Comparison of ENCODE assay signal across 8 mouse cellular contexts in genomic region chr5:43235997-43236396, GRCm38 (mm10). TPM values are rescaled to one million over a fixed set of nuclear protein-coding genes. Genes with fewer than 3 reads are reported as not detected.
DNase-seq lines count a peak whose midpoint lies in the region; ATAC-seq lines count a peak whose summit lies in the region.

No protein-coding gene starts in this region.

- peaks cover 3% of the 10 kb centered on the region; the same call in 1 of the 2 replicates for H3K4me1 ChIP-seq in kidney, embryonic 16.5 days (ENCODE audit: insufficient read depth, low read length)
- peaks cover 13% of the 10 kb centered on the region for H3K4me1 ChIP-seq in embryonic facial prominence, embryonic 10.5 days
- H3K4me1 ChIP-seq in hindbrain, embryonic 16.5 days (ENCODE audit: control insufficient read depth, insufficient read depth, low read depth, low read length) = peaks cover 16% of the 10 kb centered on the region
- peaks cover 19% of the 10 kb centered on the region; the same call in 1 of the 2 replicates for H3K4me1 ChIP-seq in midbrain, embryonic 14.5 days (ENCODE audit: control insufficient read depth, insufficient read depth, low read length)

- no peak for DNase-seq in kidney, postnatal 4 days
- DNase-seq in embryonic facial prominence, embryonic 10.5 days (ENCODE audit: low spot score) = no peak
- peak; percentile 31 for DNase-seq in midbrain, embryonic 14.5 days
- no peak for DNase-seq in ovary, adult 18-20 months (ENCODE audit: low spot score)
- DNase-seq in adrenal gland, postnatal 36 days = no peak
- DNase-seq in embryo, embryonic 9.5 days (ENCODE audit: extremely low spot score) = no peak

- peaks cover 12% of the 10 kb centered on the region for H3K27me3 ChIP-seq in kidney, embryonic 16.5 days (ENCODE audit: insufficient read depth, low read length)
- peaks cover 34% of the 10 kb centered on the region for H3K27me3 ChIP-seq in embryonic facial prominence, embryonic 10.5 days (replicated peaks; ENCODE audit: low read depth, poor library complexity, severe bottlenecking)
- no peaks in the 10 kb centered on the region for H3K27me3 ChIP-seq in hindbrain, embryonic 16.5 days (replicated peaks; ENCODE audit: control insufficient read depth, insufficient read depth, low read length)
- H3K27me3 ChIP-seq in midbrain, embryonic 14.5 days (ENCODE audit: control insufficient read depth, insufficient read depth, low read length) = no peaks in the 10 kb centered on the region

- ATAC-seq in kidney, embryonic 16.5 days (ENCODE audit: low FRiP score, low TSS enrichment) = no peak
- no peak for ATAC-seq in hindbrain, embryonic 16.5 days
- ATAC-seq in midbrain, embryonic 14.5 days (ENCODE audit: low FRiP score, low TSS enrichment) = no peak

- H3K27ac ChIP-seq in kidney, embryonic 16.5 days (ENCODE audit: low read length) = no peak overlapping the region
- no peak overlapping the region for H3K27ac ChIP-seq in embryonic facial prominence, embryonic 10.5 days (replicated peaks)
- H3K27ac ChIP-seq in hindbrain, embryonic 16.5 days (ENCODE audit: low read depth, low read length) = peak overlapping the region; percentile 63; the same call in 1 of the 2 replicates
- peak overlapping the region; percentile 100; the same call in 1 of the 2 replicates for H3K27ac ChIP-seq in midbrain, embryonic 14.5 days (replicated peaks; ENCODE audit: low read depth, low read length)

- no peak overlapping the region for H3K9ac ChIP-seq in kidney, embryonic 16.5 days (replicated peaks; ENCODE audit: low read length)
- H3K9ac ChIP-seq in hindbrain, embryonic 16.5 days (ENCODE audit: low read depth, low read length) = peak overlapping the region; percentile 65
- H3K9ac ChIP-seq in midbrain, embryonic 14.5 days (replicated peaks; ENCODE audit: low read length) = peak overlapping the region; percentile 99

- H3K9me3 ChIP-seq in kidney, embryonic 16.5 days (ENCODE audit: low read length) = no peaks in the 10 kb centered on the region
- no peaks in the 10 kb centered on the region for H3K9me3 ChIP-seq in embryonic facial prominence, embryonic 10.5 days
- H3K9me3 ChIP-seq in hindbrain, embryonic 16.5 days (ENCODE audit: control insufficient read depth, low read length) = no peaks in the 10 kb centered on the region
- H3K9me3 ChIP-seq in midbrain, embryonic 14.5 days (ENCODE audit: control insufficient read depth, low read length) = no peaks in the 10 kb centered on the region

- WGBS in kidney, embryonic 16.5 days = 35% methylated on average over 5 of the region's 5 CpGs
- 41% methylated on average over 5 of the region's 5 CpGs for WGBS in embryonic facial prominence, embryonic 10.5 days
- WGBS in hindbrain, embryonic 16.5 days = 15% methylated on average over 5 of the region's 5 CpGs
- WGBS in midbrain, embryonic 14.5 days = 29% methylated on average over 5 of the region's 5 CpGs

- H3K36me3 ChIP-seq in kidney, embryonic 16.5 days (ENCODE audit: insufficient read depth, low read length) = no peaks in the 10 kb centered on the region
- H3K36me3 ChIP-seq in embryonic facial prominence, embryonic 10.5 days (replicated peaks) = no peaks in the 10 kb centered on the region
- no peaks in the 10 kb centered on the region for H3K36me3 ChIP-seq in hindbrain, embryonic 16.5 days (ENCODE audit: control insufficient read depth, insufficient read depth, low read length)
- H3K36me3 ChIP-seq in midbrain, embryonic 14.5 days (ENCODE audit: control insufficient read depth, insufficient read depth, low read length) = peaks cover 5% of the 10 kb centered on the region; the same call in 1 of the 2 replicates

- H3K4me2 ChIP-seq in kidney, embryonic 16.5 days (replicated peaks; ENCODE audit: low read depth, low read length) = peak overlapping the region; percentile 98
- peak overlapping the region; percentile 74 for H3K4me2 ChIP-seq in hindbrain, embryonic 16.5 days (ENCODE audit: low read length)
- H3K4me2 ChIP-seq in midbrain, embryonic 14.5 days (ENCODE audit: low read length) = peak overlapping the region; percentile 85

- peak overlapping the region; percentile 77 for H3K4me3 ChIP-seq in kidney, embryonic 16.5 days (ENCODE audit: low read length)
- peak overlapping the region; percentile 87 for H3K4me3 ChIP-seq in embryonic facial prominence, embryonic 10.5 days
- H3K4me3 ChIP-seq in hindbrain, embryonic 16.5 days (ENCODE audit: low read length) = peak overlapping the region; percentile 100
- H3K4me3 ChIP-seq in midbrain, embryonic 14.5 days (replicated peaks; ENCODE audit: low read depth, low read length) = peak overlapping the region; percentile 98

RNA-seq across cellular contexts. Expression of gene Cpeb2, which starts 3.0 kb away (rescaled TPM):
- polyA plus RNA-seq in kidney, embryonic 16.5 days (2015; fragmentation: Nextera tagmentation; extraction: Ambion mirVana) = 1.4 and 1.5 TPM in 2 replicates
- 1.2 and 1.4 TPM in 2 replicates for polyA plus RNA-seq in embryonic facial prominence, embryonic 10.5 days (2016; fragmentation: Nextera tagmentation; extraction: Ambion mirVana)
- 13.2 and 14.6 TPM in 2 replicates for polyA plus RNA-seq in hindbrain, embryonic 16.5 days (2015; fragmentation: Nextera tagmentation; extraction: Ambion mirVana)
- polyA plus RNA-seq in midbrain, embryonic 14.5 days (2014; fragmentation: Nextera tagmentation; extraction: Ambion mirVana) = 20.6 and 23.1 TPM in 2 replicates
- total RNA-seq in adrenal gland, postnatal 36 days (2021) = 10 to 100 TPM; 37.9 to 38.9 TPM

Comparison
In these comparisons a context has a peak if more than half of its experiments do, and no peak if none do; other contexts are left out.
1. H3K27ac ChIP-seq: peak in hindbrain, embryonic 16.5 days (single experiment) and midbrain, embryonic 14.5 days (single experiment); none in kidney, embryonic 16.5 days (single experiment) and embryonic facial prominence, embryonic 10.5 days (single experiment).
2. Peak in every context shown above with its lines, with median percentiles within 50 percentile points of each other: H3K4me2 ChIP-seq and H3K4me3 ChIP-seq.